Mouse (Mus musculus) erythroblast, embryonic 14.5 days (primary cell): ENCODE measurements around the gene Naa10. TPM values are rescaled to one million over a fixed set of nuclear protein-coding genes. Genes with fewer than 3 reads are reported as not detected.

Source experiments
- H3K27me3 ChIP-seq: 2 replicates; pipeline ENCODE4 v1.6.1; 2012; ENCODE audit warnings: inconsistent platforms; ENCODE audit not compliant: control insufficient read depth
- H3K36me3 ChIP-seq: 2 replicates; pipeline ENCODE4 v1.6.1; 2012; ENCODE audit warnings: mild to moderate bottlenecking, inconsistent platforms; ENCODE audit not compliant: control insufficient read depth
- H3K4me1 ChIP-seq: 2 replicates; pipeline ENCODE4 v1.6.1; 2012; ENCODE audit warnings: inconsistent platforms; ENCODE audit not compliant: control insufficient read depth
- H3K4me3 ChIP-seq: replicated peaks from 2 replicates; pipeline ENCODE3; 2012; ENCODE audit warnings: moderate library complexity, mild to moderate bottlenecking, inconsistent platforms
- H3K9me3 ChIP-seq: 2 replicates; pipeline ENCODE4 v1.6.1; 2012; ENCODE audit warnings: low read length, inconsistent platforms, mixed read lengths; ENCODE audit not compliant: control insufficient read depth
- GATA1 ChIP-seq: IDR thresholded peaks from 2 replicates; pipeline ENCODE4 v1.6.1; 2012; ENCODE audit warnings: low read length, inconsistent platforms, mixed read lengths
- TAL1 ChIP-seq: IDR thresholded peaks from 3 replicates; pipeline ENCODE4 v1.6.1; 2012; ENCODE audit warnings: low read length, inconsistent platforms, mixed read lengths
- polyA plus RNA-seq: library from polyadenylated mRNA; stranded (reverse); fragments of >175 nt; gene quantifications from 2 replicates; pipeline ENCODE4 v1.2.3, GENCODE M21; 2012

The Naa10 gene
- polyA plus RNA-seq, 1 experiment = 17.2 TPM

- no peaks in the 10 kb centered on the region for H3K36me3 ChIP-seq
Observed at GRCm38 (mm10) chrX:73871474-73871873, 50.3 kb downstream of the Naa10 start.

GRCm38 (mm10) chrX:73869334-73869733 lies 52.4 kb downstream of the Naa10 start:
- no peaks in the 10 kb centered on the region for H3K9me3 ChIP-seq
- peaks cover 29% of the 10 kb centered on the region for H3K4me1 ChIP-seq
- no peaks in the 10 kb centered on the region for H3K36me3 ChIP-seq

More at GRCm38 (mm10) chrX:73871474-73871873, 50.3 kb downstream of the Naa10 start:
- peaks cover 5% of the 10 kb centered on the region; the same call in 1 of the 2 replicates for H3K27me3 ChIP-seq
- TF ChIP-seq TAL1 (no peak), GATA1 (no peak)
- no peaks in the 10 kb centered on the region for H3K9me3 ChIP-seq
- H3K4me3 ChIP-seq = no peak overlapping the region
- peaks cover 25% of the 10 kb centered on the region for H3K4me1 ChIP-seq

GRCm38 (mm10) chrX:73867852-73868251 lies 53.9 kb downstream of the Naa10 start:
- Histone ChIP-seq H3K9me3 (no peaks in the 10 kb centered on the region), H3K27me3 (no peaks in the 10 kb centered on the region; the same call in 1 of the 2 replicates), H3K4me3 (no peak overlapping the region), H3K4me1 (peaks cover 29% of the 10 kb centered on the region), H3K36me3 (no peaks in the 10 kb centered on the region)
- TF ChIP-seq TAL1 = peak; percentile 63
- peak; percentile 44; the same call in 1 of the 2 replicates for TF ChIP-seq GATA1

More at GRCm38 (mm10) chrX:73869334-73869733, 52.4 kb downstream of the Naa10 start:
- Histone ChIP-seq H3K4me3 (no peak overlapping the region), H3K27me3 (no peaks in the 10 kb centered on the region; the same call in 1 of the 2 replicates)
- TF ChIP-seq GATA1 = no peak
- TF ChIP-seq TAL1 = no peak

GRCm38 (mm10) chrX:73867256-73867655 lies 54.5 kb downstream of the Naa10 start:
- Histone ChIP-seq H3K36me3 (no peaks in the 10 kb centered on the region), H3K27me3 (peaks cover 2% of the 10 kb centered on the region; the same call in 1 of the 2 replicates), H3K4me1 (peaks cover 29% of the 10 kb centered on the region), H3K9me3 (no peaks in the 10 kb centered on the region; the same call in 1 of the 2 replicates), H3K4me3 (no peak overlapping the region)
- no peak for TF ChIP-seq GATA1
- no peak for TF ChIP-seq TAL1

Other genes starting within 250 kb of the Naa10 start
- gene Slc6a8, start 248.8 kb downstream of the Naa10 start, polyA plus RNA-seq = not detected in 2 replicates
- gene Bcap31, start 205.8 kb downstream of the Naa10 start, polyA plus RNA-seq = 1.6 and 1.8 TPM in 2 replicates
- 1.6 and 2.2 TPM in 2 replicates for gene Abcd1, start 205.3 kb downstream of the Naa10 start, polyA plus RNA-seq
- gene Plxnb3, start 164.9 kb downstream of the Naa10 start, polyA plus RNA-seq = not detected in 2 replicates
- gene Srpk3, start 147.5 kb downstream of the Naa10 start, polyA plus RNA-seq = not detected in 2 replicates
- 4.3 and 5.1 TPM in 2 replicates for gene Idh3g, start 135.0 kb downstream of the Naa10 start, polyA plus RNA-seq
- gene Ssr4, start 134.9 kb downstream of the Naa10 start, polyA plus RNA-seq = 2.6 and 3.5 TPM in 2 replicates
- gene Pdzd4, start 97.0 kb downstream of the Naa10 start, polyA plus RNA-seq = 0.02 TPM in 1 of 2 replicates, not detected in the other
- not detected in 2 replicates for gene Avpr2, start 29.8 kb downstream of the Naa10 start, polyA plus RNA-seq
- 0.05 and 0.09 TPM in 2 replicates for gene L1cam, start 25.8 kb downstream of the Naa10 start, polyA plus RNA-seq
- 0.27 and 0.38 TPM in 2 replicates for gene Arhgap4, start 74 bp downstream of the Naa10 start, polyA plus RNA-seq
- gene Renbp, start 8.9 kb upstream of the Naa10 start, polyA plus RNA-seq = 0.91 and 3.1 TPM in 2 replicates
- gene Hcfc1, start 44.4 kb upstream of the Naa10 start, polyA plus RNA-seq = 13.7 and 22.5 TPM in 2 replicates
- gene Irak1, start 102.0 kb upstream of the Naa10 start, polyA plus RNA-seq = 16.2 and 16.9 TPM in 2 replicates
- gene Opn1mw, start 205.5 kb upstream of the Naa10 start, polyA plus RNA-seq = not detected in 2 replicates
- gene Mecp2, start 213.4 kb upstream of the Naa10 start, polyA plus RNA-seq = 4.4 and 5.4 TPM in 2 replicates
- not detected in 2 replicates for gene Tex28, start 245.9 kb upstream of the Naa10 start, polyA plus RNA-seq